Mouse (Mus musculus): ENCODE measurements at regions not wholly inside any gene's neighbourhood (a gene's known extent, or its start where the extent isn't known, plus 50 kb on each side); places are given as distances from the start of the nearest gene placed in this dataset.

- Histone ChIP-seq H3K27me3 (ENCODE audit: control insufficient read depth, insufficient read depth, low read length) (no peaks in the 10 kb centered on the region), H3K36me3 (ENCODE audit: control insufficient read depth, insufficient read depth, low read length) (no peaks in the 10 kb centered on the region), H3K79me2 (replicated peaks; ENCODE audit: control insufficient read depth, insufficient read depth, low read length) (no peaks in the 10 kb centered on the region), H3K27ac (no peak overlapping the region; the same call in 1 of the 2 replicates), H3K4me3 (peak overlapping the region; percentile 22), H3K9ac (ENCODE audit: low read depth, low read length) (peak overlapping the region; percentile 36; the same call in 1 of the 2 replicates), H3K4me1 (ENCODE audit: control insufficient read depth, insufficient read depth, low read length) (peaks cover 3% of the 10 kb centered on the region; the same call in 1 of the 2 replicates)
- no peak for TF ChIP-seq POLR2A (IDR thresholded peaks at IDR 0.05; ENCODE audit: insufficient read depth, low read depth, low read length)
- TF ChIP-seq EP300 (IDR thresholded peaks at IDR 0.05; ENCODE audit: insufficient read depth, low read depth, low read length): no peak
- TF ChIP-seq CTCF (IDR thresholded peaks at IDR 0.05): no peak
- DNase-seq: peak in 1 of 2 experiments; percentile 12
- intact Hi-C loops (cut with DNase I): no loop called here
- 35% methylated on average over 22 of the region's 22 CpGs for WGBS
Observed at GRCm38 (mm10) chr6:145302907-145303640, 53.0 kb upstream of the Kras start.

- H3K27me3 ChIP-seq (ENCODE audit: control insufficient read depth, insufficient read depth, low read length): no peaks in the 10 kb centered on the region
- no peaks in the 10 kb centered on the region for H3K79me2 ChIP-seq (replicated peaks; ENCODE audit: control insufficient read depth, insufficient read depth, low read length)
- no peak overlapping the region for H3K4me3 ChIP-seq
- no peak overlapping the region for H3K27ac ChIP-seq
- no peak for DNase-seq
- WGBS: 72% methylated on average over 10 of the region's 10 CpGs
- peaks cover 4% of the 10 kb centered on the region; the same call in 1 of the 2 replicates for H3K4me1 ChIP-seq (ENCODE audit: control insufficient read depth, insufficient read depth, low read length)
- H3K9ac ChIP-seq (ENCODE audit: low read depth, low read length): no peak overlapping the region
- no peaks in the 10 kb centered on the region for H3K36me3 ChIP-seq (ENCODE audit: control insufficient read depth, insufficient read depth, low read length)
- no peak for TF ChIP-seq CTCF (IDR thresholded peaks at IDR 0.05)
- TF ChIP-seq POLR2A (IDR thresholded peaks at IDR 0.05; ENCODE audit: insufficient read depth, low read depth, low read length): no peak
- TF ChIP-seq EP300 (IDR thresholded peaks at IDR 0.05; ENCODE audit: insufficient read depth, low read depth, low read length): no peak
- intact Hi-C loops (cut with DNase I): no loop called here
Observed at GRCm38 (mm10) chr6:145302105-145302504, 52.1 kb upstream of the Kras start.

- no peak for DNase-seq
- H3K36me3 ChIP-seq (ENCODE audit: control insufficient read depth, insufficient read depth, low read length): no peaks in the 10 kb centered on the region
- H3K9ac ChIP-seq (ENCODE audit: low read depth, low read length): no peak overlapping the region
- 64% methylated on average over 6 of the region's 6 CpGs for WGBS
- H3K79me2 ChIP-seq (replicated peaks; ENCODE audit: control insufficient read depth, insufficient read depth, low read length): no peaks in the 10 kb centered on the region
- no peak overlapping the region for H3K27ac ChIP-seq
- no peaks in the 10 kb centered on the region for H3K27me3 ChIP-seq (ENCODE audit: control insufficient read depth, insufficient read depth, low read length)
- TF ChIP-seq CTCF (IDR thresholded peaks at IDR 0.05): no peak
- TF ChIP-seq POLR2A (IDR thresholded peaks at IDR 0.05; ENCODE audit: insufficient read depth, low read depth, low read length): no peak
- no peak for TF ChIP-seq EP300 (IDR thresholded peaks at IDR 0.05; ENCODE audit: insufficient read depth, low read depth, low read length)
- H3K4me1 ChIP-seq (ENCODE audit: control insufficient read depth, insufficient read depth, low read length): peaks cover 4% of the 10 kb centered on the region; the same call in 1 of the 2 replicates
- H3K4me3 ChIP-seq: no peak overlapping the region
- intact Hi-C loops (cut with DNase I): no loop called here
Observed at GRCm38 (mm10) chr6:145300266-145300858, 50.3 kb upstream of the Kras start.

Measured in heart, adult 2 months (tissue).